Mouse (Mus musculus) cerebellum, adult 2 months (tissue): Measurements from ENCODE around the gene Adamtsl1. TPM values are rescaled to one million over a fixed set of nuclear protein-coding genes. Genes with fewer than 3 reads are reported as not detected.
A peak's percentile ranks its signal among the peaks of the same experiment; 100 is the strongest.

Experiments used
- DNase-seq, 2 experiments: peaks; one replicate each; pipeline ENCODE4 v3.0.0; 2021
- H3K27ac ChIP-seq: fragments of 200-500 bp; 2 replicates; pipeline ENCODE4 v1.5.1; 2012; ENCODE audit warnings: low read length, control low read depth, inconsistent platforms; ENCODE audit not compliant: insufficient read depth
- H3K27me3 ChIP-seq: fragments of 200-500 bp; 2 replicates; pipeline ENCODE4 v1.6.1; 2012; ENCODE audit warnings: inconsistent platforms, mild to moderate bottlenecking, low read length, moderate library complexity; ENCODE audit not compliant: control insufficient read depth, insufficient read depth
- H3K4me1 ChIP-seq: fragments of 200-500 bp; 2 replicates; pipeline ENCODE4 v1.6.1; 2011; ENCODE audit warnings: low read length; ENCODE audit not compliant: control insufficient read depth, insufficient read depth
- H3K4me3 ChIP-seq: fragments of 200-500 bp; replicated peaks from 2 replicates; pipeline ENCODE3; 2011; ENCODE audit warnings: mild to moderate bottlenecking, low read depth, low read length, control low read depth; ENCODE audit not compliant: insufficient read depth
- CTCF ChIP-seq: fragments of 200-500 bp; IDR thresholded peaks from 2 replicates; pipeline ENCODE4 v1.5.1; 2011; ENCODE audit warnings: low read depth, mild to moderate bottlenecking, control low read depth, low read length, moderate library complexity, borderline replicate concordance; ENCODE audit not compliant: insufficient read depth
- POLR2A ChIP-seq: fragments of 200-500 bp; IDR thresholded peaks from 2 replicates; pipeline ENCODE4 v1.6.1; 2011; ENCODE audit warnings: low read length, control low read depth, borderline replicate concordance; ENCODE audit not compliant: insufficient read depth
- WGBS: fragments of 180-500 bp; shearing (Covaris S2); methylation state at CpG from one replicate; pipeline ENCODE4 v1.1.7; 2018; 5-methylcytosine and 5-hydroxymethylcytosine counted together
- polyA plus RNA-seq: library from polyadenylated mRNA; depleted of rRNA; stranded (reverse); fragments of >200 nt; gene quantifications from 2 replicates; pipeline ENCODE4 v1.2.3, GENCODE M21; 2012

The Adamtsl1 gene
- polyA plus RNA-seq, 1 experiment: 3.3 TPM

- 24% methylated on average over 8 of the region's 8 CpGs for WGBS
Measured at GRCm38 (mm10) chr4:86031041-86031440, 517.1 kb downstream of the Adamtsl1 start.

DNA sequence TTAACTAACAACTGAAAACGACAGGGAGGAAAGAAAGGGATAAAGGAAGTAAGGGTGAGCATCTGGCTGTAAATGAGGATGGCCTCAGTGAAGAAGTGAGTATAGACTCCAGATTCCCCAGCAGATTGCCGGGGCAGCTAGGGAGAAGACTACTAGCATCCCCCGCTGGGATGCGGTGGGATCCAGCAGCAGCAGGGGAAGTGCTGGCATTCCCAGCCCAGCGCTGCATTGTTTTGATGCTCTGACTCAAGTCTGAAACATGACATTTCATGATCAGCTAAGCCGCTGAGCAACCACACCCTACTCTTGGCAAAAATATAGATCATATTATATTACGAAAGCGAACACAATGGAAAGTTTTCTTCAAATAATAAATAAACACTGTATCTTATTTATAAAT is 526.9 kb downstream of the Adamtsl1 start:
- DNase-seq: no peak
- WGBS: 36% methylated on average over 8 of the region's 8 CpGs
- TF ChIP-seq POLR2A (no peak), CTCF (no peak)
- Histone ChIP-seq H3K4me1 (peaks cover 2% of the 10 kb centered on the region), H3K4me3 (no peak overlapping the region), H3K27me3 (no peaks in the 10 kb centered on the region), H3K27ac (no peak overlapping the region)

More at GRCm38 (mm10) chr4:86031041-86031440, 517.1 kb downstream of the Adamtsl1 start:
- TF ChIP-seq POLR2A (no peak), CTCF (no peak)
- Histone ChIP-seq H3K27ac (no peak overlapping the region), H3K4me1 (peaks cover 2% of the 10 kb centered on the region; the same call in 1 of the 2 replicates), H3K4me3 (no peak overlapping the region), H3K27me3 (no peaks in the 10 kb centered on the region)
- DNase-seq: no peak

DNA sequence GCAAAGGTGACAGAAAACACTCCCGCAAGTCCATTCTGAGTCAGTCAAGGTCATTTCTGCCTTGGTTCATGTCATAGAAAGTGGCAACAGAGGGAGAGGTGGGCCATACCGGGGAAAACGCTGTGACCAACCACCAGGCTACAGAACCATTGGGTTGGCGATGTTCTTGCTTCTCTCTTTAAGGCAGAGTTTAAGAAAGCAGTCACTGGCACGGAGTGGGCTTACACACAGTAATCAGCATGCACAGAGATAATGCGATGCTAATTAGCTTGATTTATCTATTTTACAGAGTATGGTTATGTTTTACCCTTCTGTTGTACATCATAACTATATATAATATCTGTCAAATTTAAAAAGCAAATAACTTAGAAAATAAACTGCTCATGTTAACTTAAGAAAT is 531.5 kb downstream of the Adamtsl1 start:
- Histone ChIP-seq H3K4me1 (peaks cover 4% of the 10 kb centered on the region), H3K4me3 (no peak overlapping the region), H3K27me3 (no peaks in the 10 kb centered on the region), H3K27ac (no peak overlapping the region)
- WGBS: 74% methylated on average over 6 of the region's 6 CpGs
- DNase-seq: no peak
- TF ChIP-seq CTCF (no peak), POLR2A (no peak)

- WGBS: 9% methylated on average over 6 of the region's 6 CpGs
- DNase-seq: peak; percentile 52 to 71
- no peak overlapping the region for H3K4me3 ChIP-seq
- no peaks in the 10 kb centered on the region for H3K27me3 ChIP-seq
- H3K4me1 ChIP-seq: peaks cover 4% of the 10 kb centered on the region
- H3K27ac ChIP-seq: no peak overlapping the region
- TF ChIP-seq POLR2A: no peak
- TF ChIP-seq CTCF: no peak
Measured at GRCm38 (mm10) chr4:86045876-86046275, 531.9 kb downstream of the Adamtsl1 start.

DNA sequence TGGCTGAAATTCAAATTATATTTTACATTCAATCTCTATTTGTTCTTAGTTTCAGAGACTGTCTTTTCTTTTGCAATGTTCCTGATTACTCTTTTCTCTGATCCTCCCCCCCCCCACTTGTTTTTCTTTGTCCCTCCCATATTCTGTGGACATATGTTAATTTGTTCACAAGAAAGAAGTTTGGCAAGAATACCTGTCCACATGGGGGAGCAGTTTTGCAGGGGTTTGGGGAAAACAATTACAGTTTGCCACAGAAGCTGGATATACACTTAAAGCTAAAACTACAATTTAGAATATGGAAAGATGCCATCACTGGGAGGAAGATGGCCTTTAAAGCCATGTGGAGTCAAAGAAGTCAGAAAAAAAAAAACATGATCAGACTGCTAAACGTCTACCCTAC is 532.9 kb downstream of the Adamtsl1 start:
- WGBS: 82% methylated on average over 1 of the region's 1 CpGs
- Histone ChIP-seq H3K27ac (no peak overlapping the region), H3K27me3 (no peaks in the 10 kb centered on the region), H3K4me1 (peaks cover 4% of the 10 kb centered on the region), H3K4me3 (no peak overlapping the region)
- TF ChIP-seq POLR2A: no peak
- TF ChIP-seq CTCF: no peak
- no peak for DNase-seq

- DNase-seq: peak; percentile 41 to 49
- WGBS: 4% methylated on average over 20 of the region's 20 CpGs
- H3K27me3 ChIP-seq: no peaks in the 10 kb centered on the region
- peak overlapping the region; percentile 29 for H3K4me3 ChIP-seq
- H3K27ac ChIP-seq: no peak overlapping the region
- TF ChIP-seq CTCF (no peak), POLR2A (no peak)
- no peaks in the 10 kb centered on the region for H3K4me1 ChIP-seq
Measured at GRCm38 (mm10) chr4:86053487-86054237, 539.7 kb downstream of the Adamtsl1 start.

DNA sequence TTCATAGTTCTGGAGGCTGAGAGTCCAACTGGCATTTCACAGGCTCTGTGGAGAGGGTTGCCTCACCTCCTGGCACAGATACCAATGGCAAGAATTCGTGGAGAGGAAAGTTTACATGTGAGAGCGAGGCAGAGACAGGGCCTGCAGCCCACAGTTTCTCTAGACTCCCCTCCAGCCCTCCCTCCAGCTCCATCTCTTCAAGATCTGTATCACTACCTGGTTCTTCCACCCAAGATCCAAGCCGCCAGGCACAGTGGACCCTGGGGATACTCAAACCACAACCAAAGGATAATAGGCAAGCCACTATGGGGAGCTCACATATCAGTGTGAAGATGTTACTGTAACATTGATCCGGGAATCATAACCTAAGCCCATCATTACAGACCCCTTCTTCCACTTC is 546.6 kb downstream of the Adamtsl1 start:
- H3K27me3 ChIP-seq: no peaks in the 10 kb centered on the region
- H3K4me1 ChIP-seq: no peaks in the 10 kb centered on the region
- no peak overlapping the region for H3K4me3 ChIP-seq
- 81% methylated on average over 4 of the region's 4 CpGs for WGBS
- no peak for DNase-seq
- TF ChIP-seq CTCF (no peak), POLR2A (no peak)
- no peak overlapping the region for H3K27ac ChIP-seq

- Histone ChIP-seq H3K4me1 (no peaks in the 10 kb centered on the region), H3K27me3 (no peaks in the 10 kb centered on the region), H3K27ac (no peak overlapping the region), H3K4me3 (no peak overlapping the region)
- TF ChIP-seq CTCF (no peak), POLR2A (no peak)
- DNase-seq: no peak
- WGBS: 93% methylated on average over 5 of the region's 5 CpGs
Measured at GRCm38 (mm10) chr4:86068376-86068775, 554.4 kb downstream of the Adamtsl1 start.
